Mouse (Mus musculus): ENCODE data around the gene Abcc10. TPM values are rescaled to one million over a fixed set of nuclear protein-coding genes. Genes with fewer than 3 reads are reported as not detected.

Abcc10 gene
- polyA plus RNA-seq, 1 experiment from 2014 or later = 8.2 TPM

- Histone ChIP-seq H3K4me3 (replicated peaks; ENCODE audit: low read length) (no peak overlapping the region), H3K27me3 (ENCODE audit: control insufficient read depth, insufficient read depth, low read length) (no peaks in the 10 kb centered on the region), H3K4me2 (replicated peaks) (no peak overlapping the region), H3K36me3 (replicated peaks; ENCODE audit: control insufficient read depth, insufficient read depth) (peaks cover 10% of the 10 kb centered on the region), H3K27ac (no peak overlapping the region), H3K9me3 (ENCODE audit: control insufficient read depth, low read length) (no peaks in the 10 kb centered on the region), H3K4me1 (replicated peaks; ENCODE audit: control insufficient read depth, insufficient read depth, low read length) (peaks cover 12% of the 10 kb centered on the region), H3K9ac (no peak overlapping the region)
- DNase-seq (ENCODE audit: low spot score) (no peak), ATAC-seq (ENCODE audit: low FRiP score) (no peak)
- WGBS = 90% methylated on average over 4 of the region's 4 CpGs
These were observed 50.6 kb downstream of the Abcc10 start for GRCm38 (mm10) chr17:46277586-46277985.

- Histone ChIP-seq H3K27ac (no peak overlapping the region), H3K4me2 (replicated peaks) (no peak overlapping the region), H3K9ac (no peak overlapping the region), H3K4me1 (replicated peaks; ENCODE audit: control insufficient read depth, insufficient read depth, low read length) (no peaks in the 10 kb centered on the region), H3K4me3 (replicated peaks; ENCODE audit: low read length) (no peak overlapping the region), H3K9me3 (ENCODE audit: control insufficient read depth, low read length) (no peaks in the 10 kb centered on the region), H3K27me3 (ENCODE audit: control insufficient read depth, insufficient read depth, low read length) (no peaks in the 10 kb centered on the region), H3K36me3 (replicated peaks; ENCODE audit: control insufficient read depth, insufficient read depth) (peaks cover 17% of the 10 kb centered on the region)
- WGBS = 92% methylated on average over 10 of the region's 10 CpGs
- ATAC-seq (ENCODE audit: low FRiP score) (no peak), DNase-seq (ENCODE audit: low spot score) (no peak)
These were observed 52.6 kb downstream of the Abcc10 start for GRCm38 (mm10) chr17:46275506-46275905.

- no peak overlapping the region for H3K4me3 ChIP-seq (replicated peaks; ENCODE audit: low read length)
- H3K27ac ChIP-seq = no peak overlapping the region
- no peak overlapping the region for H3K4me2 ChIP-seq (replicated peaks)
- no peaks in the 10 kb centered on the region for H3K9me3 ChIP-seq (ENCODE audit: control insufficient read depth, low read length)
- no peak overlapping the region for H3K9ac ChIP-seq
- DNase-seq (ENCODE audit: low spot score) (no peak), ATAC-seq (ENCODE audit: low FRiP score) (no peak)
- WGBS = 88% methylated on average over 6 of the region's 6 CpGs
- peaks cover 17% of the 10 kb centered on the region for H3K36me3 ChIP-seq (replicated peaks; ENCODE audit: control insufficient read depth, insufficient read depth)
- no peaks in the 10 kb centered on the region for H3K4me1 ChIP-seq (replicated peaks; ENCODE audit: control insufficient read depth, insufficient read depth, low read length)
- H3K27me3 ChIP-seq (ENCODE audit: control insufficient read depth, insufficient read depth, low read length) = no peaks in the 10 kb centered on the region
These were observed 53.1 kb downstream of the Abcc10 start for GRCm38 (mm10) chr17:46275034-46275433.

- Histone ChIP-seq H3K4me3 (replicated peaks; ENCODE audit: low read length) (no peak overlapping the region), H3K36me3 (replicated peaks; ENCODE audit: control insufficient read depth, insufficient read depth) (peaks cover 21% of the 10 kb centered on the region), H3K9me3 (ENCODE audit: control insufficient read depth, low read length) (no peaks in the 10 kb centered on the region), H3K4me1 (replicated peaks; ENCODE audit: control insufficient read depth, insufficient read depth, low read length) (no peaks in the 10 kb centered on the region), H3K4me2 (replicated peaks) (no peak overlapping the region), H3K27ac (no peak overlapping the region), H3K27me3 (ENCODE audit: control insufficient read depth, insufficient read depth, low read length) (no peaks in the 10 kb centered on the region), H3K9ac (no peak overlapping the region)
- ATAC-seq (ENCODE audit: low FRiP score) (no peak), DNase-seq (ENCODE audit: low spot score) (no peak)
- WGBS = 83% methylated on average over 6 of the region's 6 CpGs
These were observed 53.7 kb downstream of the Abcc10 start for GRCm38 (mm10) chr17:46274465-46274864.

GRCm38 (mm10) chr17:46273803-46274236 lies 54.3 kb downstream of the Abcc10 start:
- Histone ChIP-seq H3K27ac (no peak overlapping the region), H3K27me3 (ENCODE audit: control insufficient read depth, insufficient read depth, low read length) (no peaks in the 10 kb centered on the region), H3K36me3 (replicated peaks; ENCODE audit: control insufficient read depth, insufficient read depth) (peaks cover 18% of the 10 kb centered on the region; the same call in 1 of the 2 replicates), H3K4me3 (replicated peaks; ENCODE audit: low read length) (no peak overlapping the region), H3K9ac (no peak overlapping the region), H3K4me1 (replicated peaks; ENCODE audit: control insufficient read depth, insufficient read depth, low read length) (no peaks in the 10 kb centered on the region), H3K9me3 (ENCODE audit: control insufficient read depth, low read length) (no peaks in the 10 kb centered on the region), H3K4me2 (replicated peaks) (no peak overlapping the region)
- no peak for ATAC-seq (ENCODE audit: low FRiP score)
- 85% methylated on average over 1 of the region's 1 CpGs for WGBS
- no peak for DNase-seq (ENCODE audit: low spot score)

GRCm38 (mm10) chr17:46272675-46273074 lies 55.5 kb downstream of the Abcc10 start:
- no peaks in the 10 kb centered on the region for H3K4me1 ChIP-seq (replicated peaks; ENCODE audit: control insufficient read depth, insufficient read depth, low read length)
- no peak overlapping the region for H3K27ac ChIP-seq
- no peak overlapping the region for H3K4me3 ChIP-seq (replicated peaks; ENCODE audit: low read length)
- DNase-seq (ENCODE audit: low spot score) (no peak), ATAC-seq (ENCODE audit: low FRiP score) (no peak)
- no peak overlapping the region for H3K9ac ChIP-seq
- no peaks in the 10 kb centered on the region for H3K9me3 ChIP-seq (ENCODE audit: control insufficient read depth, low read length)
- no peak overlapping the region for H3K4me2 ChIP-seq (replicated peaks)
- no peaks in the 10 kb centered on the region for H3K27me3 ChIP-seq (ENCODE audit: control insufficient read depth, insufficient read depth, low read length)
- 0 out of 2 replicates have a peak, but pooled peaks cover 13% of the 10 kb centered on the region for H3K36me3 ChIP-seq (replicated peaks; ENCODE audit: control insufficient read depth, insufficient read depth)
- WGBS = 88% methylated on average over 5 of the region's 5 CpGs

- Histone ChIP-seq H3K4me3 (replicated peaks; ENCODE audit: low read length) (no peak overlapping the region), H3K36me3 (replicated peaks; ENCODE audit: control insufficient read depth, insufficient read depth) (peaks cover 16% of the 10 kb centered on the region; the same call in 1 of the 2 replicates), H3K27ac (no peak overlapping the region), H3K4me2 (replicated peaks) (no peak overlapping the region), H3K9me3 (ENCODE audit: control insufficient read depth, low read length) (no peaks in the 10 kb centered on the region), H3K27me3 (ENCODE audit: control insufficient read depth, insufficient read depth, low read length) (no peaks in the 10 kb centered on the region), H3K9ac (no peak overlapping the region), H3K4me1 (replicated peaks; ENCODE audit: control insufficient read depth, insufficient read depth, low read length) (no peaks in the 10 kb centered on the region)
- 90% methylated on average over 2 of the region's 2 CpGs for WGBS
- ATAC-seq (ENCODE audit: low FRiP score) = no peak
- no peak for DNase-seq (ENCODE audit: low spot score)
These were observed 56.1 kb downstream of the Abcc10 start for GRCm38 (mm10) chr17:46272058-46272457.

- H3K4me3 ChIP-seq (replicated peaks; ENCODE audit: low read length) = no peak overlapping the region
- no peaks in the 10 kb centered on the region for H3K9me3 ChIP-seq (ENCODE audit: control insufficient read depth, low read length)
- H3K4me1 ChIP-seq (replicated peaks; ENCODE audit: control insufficient read depth, insufficient read depth, low read length) = no peaks in the 10 kb centered on the region
- WGBS = 87% methylated on average over 19 of the region's 19 CpGs
- no peak overlapping the region for H3K27ac ChIP-seq
- ATAC-seq (ENCODE audit: low FRiP score) (no peak), DNase-seq (ENCODE audit: low spot score) (no peak)
- no peak overlapping the region for H3K4me2 ChIP-seq (replicated peaks)
- H3K27me3 ChIP-seq (ENCODE audit: control insufficient read depth, insufficient read depth, low read length) = no peaks in the 10 kb centered on the region
- no peak overlapping the region for H3K9ac ChIP-seq
- peaks cover 16% of the 10 kb centered on the region for H3K36me3 ChIP-seq (replicated peaks; ENCODE audit: control insufficient read depth, insufficient read depth)
These were observed 58.2 kb downstream of the Abcc10 start for GRCm38 (mm10) chr17:46269771-46270534.

- Histone ChIP-seq H3K36me3 (replicated peaks; ENCODE audit: control insufficient read depth, insufficient read depth) (peaks cover 31% of the 10 kb centered on the region), H3K4me2 (replicated peaks) (no peak overlapping the region), H3K27ac (no peak overlapping the region), H3K4me3 (replicated peaks; ENCODE audit: low read length) (no peak overlapping the region), H3K9me3 (ENCODE audit: control insufficient read depth, low read length) (no peaks in the 10 kb centered on the region), H3K4me1 (replicated peaks; ENCODE audit: control insufficient read depth, insufficient read depth, low read length) (no peaks in the 10 kb centered on the region), H3K9ac (no peak overlapping the region), H3K27me3 (ENCODE audit: control insufficient read depth, insufficient read depth, low read length) (no peaks in the 10 kb centered on the region)
- DNase-seq (ENCODE audit: low spot score) (no peak), ATAC-seq (ENCODE audit: low FRiP score) (no peak)
- 84% methylated on average over 10 of the region's 10 CpGs for WGBS
These were observed 60.0 kb downstream of the Abcc10 start for GRCm38 (mm10) chr17:46268026-46268720.
